Mouse (Mus musculus): ENCODE results near the gene Tmsb4x.

The Tmsb4x gene

DNA sequence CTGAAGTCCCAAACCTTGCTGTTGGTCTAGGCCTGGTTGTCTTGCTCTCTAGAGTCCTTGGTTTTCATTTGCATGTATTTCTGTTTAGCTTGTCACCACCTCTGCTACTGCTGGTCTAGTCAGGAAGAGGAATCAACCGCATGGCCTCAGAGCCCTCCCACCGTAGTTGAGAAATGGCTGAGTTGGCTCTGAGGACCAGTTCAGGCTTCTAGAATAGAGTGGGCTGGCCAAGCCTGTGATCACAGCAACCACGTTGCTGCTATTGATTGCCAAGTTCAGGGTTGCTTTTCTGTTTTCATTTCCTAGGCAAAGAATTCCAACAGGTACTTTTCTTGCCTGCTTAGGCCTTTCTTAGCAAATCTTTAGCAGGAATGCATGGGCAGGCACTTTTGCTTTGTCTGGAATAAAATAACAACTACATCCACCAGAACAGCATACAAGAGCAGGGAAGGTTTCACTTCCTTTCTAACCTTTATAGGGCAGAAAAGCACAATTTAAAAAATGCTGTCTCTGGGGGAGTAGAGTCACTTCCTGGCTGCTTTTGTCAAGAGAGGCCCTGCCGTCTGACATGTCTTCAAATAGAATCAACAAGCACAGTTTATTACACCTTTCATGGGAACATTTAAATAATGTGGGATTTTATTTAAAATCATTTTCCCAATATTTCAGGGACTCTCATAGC is 29.0 kb downstream of the Tmsb4x start:
- peak; percentile 64 for DNase-seq

- DNase-seq, result no peak
These were observed 29.6 kb downstream of the Tmsb4x start for GRCm38 (mm10) chrX:167179549-167179948.

DNA sequence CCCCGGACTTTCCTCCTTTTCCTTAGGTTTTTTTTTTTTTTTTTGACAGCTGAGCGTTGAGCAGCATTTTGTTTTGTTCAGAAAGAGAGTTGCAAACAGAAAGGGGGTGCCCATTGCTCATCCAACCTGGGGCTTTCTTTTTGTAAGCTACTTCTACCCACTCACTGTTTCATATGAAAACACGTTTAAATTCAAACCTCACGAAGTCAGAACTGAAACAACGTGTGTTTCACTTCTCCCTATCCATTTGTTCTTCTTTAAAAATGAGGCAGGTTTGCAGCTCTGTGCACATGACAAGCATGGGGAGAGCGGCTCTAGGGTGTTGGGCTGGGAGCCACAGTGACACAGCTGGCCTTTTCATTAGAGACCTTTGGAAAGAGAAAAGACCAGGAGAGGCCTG is 33.8 kb downstream of the Tmsb4x start:
- no peak for DNase-seq

- DNase-seq, result no peak
These were observed 34.8 kb downstream of the Tmsb4x start for GRCm38 (mm10) chrX:167174311-167174710.

DNA sequence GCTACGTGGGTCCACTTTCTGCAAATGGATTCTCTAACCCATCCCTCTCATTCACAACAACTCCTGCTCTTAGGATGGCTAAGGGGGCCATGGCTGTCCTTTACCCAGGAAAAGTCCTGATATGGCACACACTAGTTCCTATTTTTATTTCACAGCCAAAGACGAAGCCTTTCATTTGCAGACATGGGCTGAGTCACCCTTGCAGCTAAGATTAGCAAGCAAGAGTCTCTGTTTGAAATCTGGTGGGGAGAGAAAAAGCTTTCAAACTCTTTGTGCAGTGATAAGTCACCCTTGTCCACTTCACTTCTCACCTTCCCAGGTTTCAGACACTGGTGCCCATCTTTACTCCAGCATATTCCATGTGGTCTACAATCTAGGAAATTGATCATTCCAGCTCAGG is 36.9 kb downstream of the Tmsb4x start:
- no peak for DNase-seq

DNA sequence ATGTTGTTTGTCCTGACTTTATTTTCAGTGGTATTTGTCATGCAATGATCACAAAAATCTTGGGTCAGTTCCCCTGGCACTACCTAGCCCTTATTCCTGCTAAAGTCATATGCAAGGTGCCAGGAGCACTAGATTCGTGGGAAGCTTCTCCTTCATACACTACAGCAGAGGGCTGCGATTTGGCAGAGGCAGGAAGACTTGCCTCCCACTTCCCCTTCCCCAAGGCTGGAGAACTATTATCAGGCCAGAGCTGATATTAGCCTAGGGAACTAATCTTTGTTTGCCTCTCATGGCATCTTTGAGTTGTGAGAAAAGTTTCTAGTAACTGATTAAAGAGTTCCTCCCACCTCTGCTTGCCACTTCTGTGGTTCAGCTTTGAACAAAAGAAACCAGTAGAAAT is 37.8 kb downstream of the Tmsb4x start:
- no peak for DNase-seq

- peak; percentile 78 for DNase-seq
These were observed 41.8 kb downstream of the Tmsb4x start for GRCm38 (mm10) chrX:167167282-167167681.

DNA sequence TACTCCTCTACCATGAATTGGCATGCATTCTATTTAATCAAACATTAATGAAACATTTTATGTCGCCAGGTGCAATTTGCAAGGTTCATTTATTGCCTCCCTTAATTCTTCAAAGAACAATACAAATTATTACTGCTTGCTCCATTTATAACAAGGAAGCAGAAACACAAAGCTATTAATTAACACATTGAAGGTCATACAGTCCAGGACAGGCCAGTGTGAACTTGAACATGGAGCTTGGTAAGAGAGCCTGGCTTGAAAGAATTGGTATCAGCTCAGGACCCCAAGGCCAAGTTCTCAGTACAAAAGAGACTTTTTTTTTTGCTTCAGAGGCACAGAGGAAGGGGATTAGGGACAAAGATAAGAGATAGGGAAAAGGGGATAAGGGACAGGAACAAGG is 43.1 kb downstream of the Tmsb4x start:
- DNase-seq, result no peak

DNA sequence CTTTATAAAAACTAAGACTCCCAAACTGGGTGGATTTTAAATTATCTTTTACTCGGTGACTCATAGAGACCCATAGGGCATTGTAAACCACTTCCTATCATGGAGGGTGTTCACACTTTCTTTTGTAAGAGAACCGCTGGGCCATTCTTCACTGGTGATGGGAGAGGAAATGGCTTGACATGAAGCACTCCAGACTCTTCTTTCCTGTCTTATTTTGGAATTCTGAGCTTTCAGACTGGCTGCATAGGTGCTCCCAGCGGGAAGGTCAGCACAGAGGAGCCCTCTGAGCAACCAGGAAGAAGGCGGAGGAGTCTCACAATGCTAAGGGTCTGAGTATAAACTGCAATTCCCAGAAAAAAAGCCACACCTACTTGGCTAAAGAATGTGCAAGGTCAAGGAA is 51.4 kb downstream of the Tmsb4x start:
- no peak for DNase-seq
